Mouse (Mus musculus) layer of hippocampus, postnatal 14 days (tissue): ENCODE measurements around the gene Gpr85. TPM values are rescaled to one million over a fixed set of nuclear protein-coding genes. Genes with fewer than 3 reads are reported as not detected.
"Not testable (repeated sequence)": the region's sequence is repeated elsewhere in the genome, so short reads cannot be mapped to it uniquely, and the experiment has no call there.

ENCODE experiments used
- DNase-seq, 2 experiments: peaks; one replicate each; pipeline ENCODE4 v3.0.0; 2021 to 2022; ENCODE audit warnings: low spot score in 2 of 2, mixed read lengths in 1 of 2
- long read RNA-seq, 2 experiments: library from polyadenylated mRNA; stranded (forward); transcript quantifications; one replicate each; pipeline ENCODE4 v2.0.0; 2021
- total RNA-seq, 2 experiments: library from RNA; stranded (reverse); gene quantifications; 2 replicates each; pipeline ENCODE4 v1.2.3; 2021

The Gpr85 gene
- 10 to 100 TPM; 36.4 to 42.7 TPM for total RNA-seq
- long read RNA-seq, experiment 1, partial matches to known transcripts: 4 of 25 reads
- long read RNA-seq, experiment 1, other reads (novel, unspliced or antisense): 16 of 25 reads
- long read RNA-seq, experiment 2, partial matches to known transcripts: 16 of 58 reads
- long read RNA-seq, experiment 2, other reads (novel, unspliced or antisense): 36 of 58 reads

- peak; percentile 21 to 33 for DNase-seq
Observed at GRCm38 (mm10) chr6:13839345-13840054, at the start of gene Gpr85. Gpr85 (minus strand) TSS chr6:13839942.

DNA sequence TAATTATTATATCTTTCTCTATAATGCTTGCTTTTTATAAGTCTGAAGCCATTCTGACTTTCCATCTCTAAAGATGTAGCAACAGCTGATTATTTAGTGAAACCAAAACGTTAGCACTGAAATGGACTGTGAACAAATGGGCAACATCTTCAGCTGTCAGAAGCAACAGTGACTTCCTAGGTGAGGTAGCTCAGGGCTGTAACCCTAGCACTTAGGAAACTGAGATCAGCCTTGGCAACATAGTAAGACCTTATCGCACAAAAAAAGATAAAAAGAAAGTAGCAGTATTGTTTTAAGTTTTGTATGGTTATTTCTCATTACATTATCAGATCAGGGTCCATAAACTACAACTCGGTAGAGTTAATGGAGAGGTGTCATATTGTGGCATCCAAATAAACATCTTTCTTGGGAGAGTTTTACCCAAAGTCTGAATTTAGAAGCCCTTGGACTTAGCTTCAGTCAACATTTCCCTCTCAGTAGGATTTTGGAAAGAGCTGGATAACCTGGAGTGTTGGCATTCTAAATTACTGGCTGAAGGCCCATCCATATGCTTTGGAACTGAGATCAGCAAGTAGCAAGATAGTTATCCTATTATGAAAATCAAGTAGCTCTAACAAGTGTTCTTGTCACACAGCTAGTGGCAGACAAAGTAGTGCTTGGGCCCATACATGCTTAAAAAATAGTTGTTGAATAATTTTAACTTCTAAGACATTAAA lies 45.3 kb upstream of the Gpr85 start:
- DNase-seq: no peak

DNA sequence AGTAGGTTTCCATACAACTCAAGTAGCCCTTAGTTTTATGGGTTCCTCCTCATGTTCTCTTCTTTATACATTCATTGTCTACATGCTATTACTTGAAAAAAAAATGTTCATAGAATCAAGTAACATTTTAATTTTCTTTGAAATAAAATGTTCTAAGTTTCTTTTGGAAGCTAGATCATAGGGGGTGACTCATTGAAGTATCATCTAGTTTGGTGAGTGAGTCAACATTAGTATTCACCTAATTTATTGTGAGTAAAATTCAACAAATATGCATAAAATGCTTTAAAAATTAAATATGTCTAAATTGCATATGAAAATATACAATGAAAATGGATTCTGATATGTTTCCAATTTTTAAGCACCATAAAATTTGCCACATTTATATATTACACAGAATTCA lies 43.2 kb upstream of the Gpr85 start:
- DNase-seq: no peak

GRCm38 (mm10) chr6:13873959-13874358 lies 34.2 kb upstream of the Gpr85 start:
- DNase-seq: no peak

- peak in 1 of 2 experiments; percentile 13 for DNase-seq
Observed at GRCm38 (mm10) chr6:13872076-13872475, 32.3 kb upstream of the Gpr85 start.

- DNase-seq: no peak
Observed at GRCm38 (mm10) chr6:13871625-13871958, 31.9 kb upstream of the Gpr85 start.

GRCm38 (mm10) chr6:13870919-13871624 lies 31.3 kb upstream of the Gpr85 start, which contains the start of gene 2610001J05Rik:
2610001J05Rik (minus strand) TSS chr6:13871518.
- DNase-seq: peak; percentile 87 to 95

DNA sequence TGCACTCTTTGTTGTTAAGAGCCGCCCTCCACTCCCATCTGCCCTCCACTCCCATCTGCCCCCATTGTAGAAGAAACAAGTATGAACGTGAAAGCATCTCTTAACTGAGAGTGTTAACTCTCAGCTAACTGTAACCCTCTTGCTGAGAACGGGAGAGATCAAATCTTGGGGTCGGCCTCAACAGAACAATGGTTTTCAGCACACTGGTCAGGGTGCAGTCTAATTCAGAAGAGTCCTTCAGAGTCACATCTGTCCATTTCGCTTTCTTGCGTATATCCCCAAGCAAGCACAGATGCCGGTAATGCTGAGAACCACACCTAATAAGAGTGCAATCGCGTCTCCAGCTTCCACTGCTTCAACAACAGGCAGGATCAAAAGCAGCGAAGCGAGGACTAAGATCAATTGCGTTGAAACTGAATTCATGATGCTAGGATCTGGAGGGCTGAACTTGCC lies 30.6 kb upstream of the Gpr85 start:
- peak in 1 of 2 experiments; percentile 20 for DNase-seq

GRCm38 (mm10) chr6:13860596-13860995 lies 20.9 kb upstream of the Gpr85 start:
- DNase-seq: no peak

DNA sequence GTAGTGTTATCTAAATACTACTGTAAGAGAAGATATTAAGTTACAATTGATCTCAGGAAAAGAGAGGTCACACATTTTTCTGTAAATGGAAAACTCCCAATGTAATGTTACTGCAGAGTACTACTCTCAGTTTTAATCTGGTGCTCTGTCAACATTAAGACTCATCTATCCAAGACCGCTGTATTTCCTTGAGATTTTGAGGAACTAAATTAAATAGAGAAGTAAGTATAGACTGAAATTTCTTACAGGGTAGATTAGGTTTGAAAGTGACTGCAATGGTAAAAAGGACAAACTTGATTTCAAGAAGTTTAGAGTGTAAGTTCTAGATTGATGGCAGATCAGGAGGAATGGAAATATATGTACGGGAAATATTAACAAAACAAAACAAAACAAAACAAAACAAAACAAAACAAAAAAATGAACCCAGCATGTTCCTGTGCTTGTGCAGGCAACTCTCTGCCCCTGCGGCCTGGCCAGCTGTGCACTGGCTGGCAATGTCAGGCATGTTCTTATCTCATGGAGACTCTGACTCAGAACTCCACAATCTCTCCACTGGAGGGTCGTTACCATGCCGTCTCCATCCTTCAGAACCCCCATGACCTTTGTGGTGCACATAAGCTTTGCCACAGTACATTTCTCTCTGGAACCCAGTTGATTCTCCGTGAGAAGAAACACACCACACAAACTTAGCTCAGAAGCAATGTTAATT lies 20.3 kb upstream of the Gpr85 start:
- no peak for DNase-seq

GRCm38 (mm10) chr6:13854230-13854629 lies 14.5 kb upstream of the Gpr85 start:
- no peak for DNase-seq

DNA sequence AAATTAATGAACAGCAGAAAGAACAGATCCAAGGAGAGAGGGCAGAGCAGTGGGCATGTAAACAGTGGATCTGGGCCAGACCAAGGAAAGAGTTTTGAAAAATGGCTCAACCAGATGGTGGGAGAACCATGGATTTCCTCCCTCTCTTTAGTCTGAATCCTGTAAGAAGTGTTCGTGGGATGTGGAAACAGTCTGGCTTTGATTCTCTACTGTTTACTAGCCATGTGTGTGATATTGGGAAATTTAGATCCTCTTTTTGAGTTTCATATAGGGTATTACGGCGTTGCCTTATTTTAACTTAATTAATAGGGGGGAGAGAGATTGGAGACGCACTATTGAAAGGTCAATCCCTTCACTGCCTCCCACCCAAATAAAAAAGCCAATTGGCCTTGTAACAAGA lies 13.5 kb upstream of the Gpr85 start:
- no peak for DNase-seq

DNA sequence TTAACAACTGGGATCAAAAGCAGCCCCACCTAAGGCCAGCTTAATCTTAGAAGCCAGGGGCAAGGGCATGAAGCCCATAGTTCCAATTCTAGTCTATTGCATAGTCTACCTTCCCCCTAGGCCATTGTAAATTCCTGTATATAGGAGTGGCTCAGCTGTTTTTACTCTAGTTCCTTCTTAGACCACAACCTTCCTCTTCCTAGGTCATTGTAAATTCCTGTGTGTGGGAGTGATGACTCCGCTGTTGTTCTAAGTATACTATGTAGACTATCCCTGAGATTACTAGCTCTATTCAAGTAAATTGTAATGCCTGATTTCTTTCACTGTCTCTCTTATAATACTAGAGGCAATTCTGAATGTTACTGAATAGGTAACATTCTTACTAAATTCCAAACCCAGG lies 6.3 kb upstream of the Gpr85 start:
- DNase-seq: not testable (repeated sequence)

DNA sequence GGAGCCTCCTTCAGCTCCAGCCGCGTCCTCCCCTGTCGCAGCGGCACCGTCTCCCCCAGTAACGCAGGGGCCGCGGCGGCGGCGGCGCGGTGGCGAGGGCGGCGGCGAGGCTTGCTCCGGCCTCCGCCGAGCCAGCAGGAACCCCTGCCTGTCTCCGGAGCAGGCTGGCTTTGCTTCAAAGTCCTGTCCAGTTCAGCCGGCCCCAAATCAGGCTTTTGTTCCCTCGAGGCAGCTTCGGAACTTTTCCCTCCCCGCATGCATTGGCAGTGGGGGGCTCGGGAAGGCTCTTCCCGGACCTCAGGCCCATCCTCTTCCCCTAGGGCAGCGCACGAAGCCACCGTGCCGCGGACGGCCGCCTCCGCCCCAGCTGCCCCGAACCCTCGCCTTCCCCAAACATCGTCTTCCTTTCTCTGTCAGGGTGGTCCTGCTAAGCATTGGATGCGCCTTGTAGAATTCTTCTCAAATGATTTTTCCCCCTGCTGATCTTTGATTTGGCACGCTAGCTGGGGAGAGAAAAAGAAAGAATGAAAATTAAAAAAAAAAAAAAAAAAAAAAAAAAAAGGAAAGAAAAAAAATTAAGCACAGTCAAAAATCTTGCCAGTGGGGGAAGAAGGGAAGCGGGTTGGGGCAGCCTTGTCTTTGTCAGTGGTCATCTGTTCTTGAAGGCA lies 931 bp downstream of the Gpr85 start:
- peak; percentile 82 for DNase-seq

DNA sequence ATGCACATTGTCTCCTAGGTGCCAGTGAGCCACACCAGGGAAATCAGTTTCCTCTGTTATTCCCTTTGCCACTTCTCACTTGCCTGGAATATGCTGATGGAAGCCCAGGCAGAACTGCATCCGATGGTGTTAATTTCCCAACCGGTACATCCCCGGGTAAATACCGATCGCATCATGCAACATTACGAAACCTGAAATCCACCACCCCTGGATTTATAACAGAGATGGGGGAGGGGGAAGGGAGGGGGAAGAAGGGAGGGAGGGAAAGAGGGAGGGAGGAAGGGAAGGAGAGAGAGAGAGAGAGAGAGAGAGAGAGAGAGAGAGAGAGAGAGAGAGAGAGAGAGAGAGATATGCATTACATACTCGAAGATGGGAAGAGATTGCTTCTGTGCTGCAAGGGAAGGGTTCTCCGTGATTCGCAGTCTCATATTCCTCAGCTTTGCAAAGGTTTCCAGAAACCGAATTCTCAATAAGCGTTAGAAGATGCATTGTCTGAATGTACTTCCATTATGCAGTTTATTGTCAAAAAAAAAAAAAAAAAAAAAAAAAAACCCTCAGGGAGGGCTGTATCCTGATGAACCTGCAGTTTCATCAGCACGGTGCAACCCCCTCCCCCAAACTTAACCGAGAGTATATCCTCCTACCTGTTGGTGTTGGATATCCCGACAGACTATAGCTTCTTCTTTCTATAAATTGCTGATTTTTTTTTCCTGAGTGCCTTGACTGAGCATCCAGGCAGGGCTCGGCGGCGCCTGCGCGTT lies 1.6 kb downstream of the Gpr85 start:
- DNase-seq: peak; percentile 45 to 49

GRCm38 (mm10) chr6:13836967-13837570 lies 2.7 kb downstream of the Gpr85 start:
- peak in 1 of 2 experiments; percentile 22 for DNase-seq

GRCm38 (mm10) chr6:13835720-13836665 lies 3.7 kb downstream of the Gpr85 start:
- DNase-seq: peak; percentile 48 to 55

DNA sequence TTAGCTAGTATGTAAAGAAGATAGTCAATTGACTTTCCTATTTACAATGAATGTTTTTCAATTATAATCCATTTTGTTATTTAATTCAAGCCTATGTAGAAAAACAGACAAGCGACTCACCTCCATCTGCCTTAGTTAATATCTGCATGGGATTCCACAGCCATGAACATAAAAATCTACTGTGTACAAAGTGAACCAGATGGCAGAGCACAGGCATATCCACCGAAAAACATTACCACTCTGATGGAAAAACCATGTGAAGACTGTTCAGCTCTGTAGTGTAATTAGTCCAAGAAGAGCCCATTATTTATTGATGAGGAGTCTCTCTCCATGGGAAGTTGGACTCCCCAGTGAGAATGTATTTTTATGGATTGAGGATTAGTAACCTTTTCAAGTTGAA lies 7.0 kb downstream of the Gpr85 start:
- peak in 1 of 2 experiments; percentile 35 for DNase-seq
